Mouse (Mus musculus): ENCODE results near the gene Kazn. TPM values are rescaled to one million over a fixed set of nuclear protein-coding genes. Genes with fewer than 3 reads are reported as not detected.
A peak's percentile ranks its signal among the peaks of the same experiment; 100 is the strongest.

Kazn gene
- total and polyA plus RNA-seq, 2 experiments from 2014 or later: 20.9 to 78.3 TPM

GRCm38 (mm10) chr4:142094386-142094785, 144.8 kb downstream of the Kazn start:
- H3K4me2 ChIP-seq (ENCODE audit: low read depth, low read length): no peak overlapping the region
- DNase-seq (ENCODE audit: low spot score): no peak
- H3K4me3 ChIP-seq (ENCODE audit: low read length): no peak overlapping the region
- no peak for TF ChIP-seq CTCF (IDR thresholded peaks at IDR 0.05; ENCODE audit: low read depth)
- H3K36me3 ChIP-seq (ENCODE audit: insufficient read depth, low read length): no peaks in the 10 kb centered on the region
- 0 out of 2 replicates have a peak, but pooled peaks cover 4% of the 10 kb centered on the region for H3K4me1 ChIP-seq (ENCODE audit: insufficient read depth, low read length)
- no peaks in the 10 kb centered on the region for H3K9me3 ChIP-seq (ENCODE audit: low read length)
- no peak overlapping the region for H3K27ac ChIP-seq
- WGBS: 84% methylated on average over 11 of the region's 11 CpGs
- H3K9ac ChIP-seq (replicated peaks; ENCODE audit: low read length): no peak overlapping the region
- no peaks in the 10 kb centered on the region for H3K27me3 ChIP-seq (ENCODE audit: insufficient read depth, low read length)
- ATAC-seq: no peak

DNA sequence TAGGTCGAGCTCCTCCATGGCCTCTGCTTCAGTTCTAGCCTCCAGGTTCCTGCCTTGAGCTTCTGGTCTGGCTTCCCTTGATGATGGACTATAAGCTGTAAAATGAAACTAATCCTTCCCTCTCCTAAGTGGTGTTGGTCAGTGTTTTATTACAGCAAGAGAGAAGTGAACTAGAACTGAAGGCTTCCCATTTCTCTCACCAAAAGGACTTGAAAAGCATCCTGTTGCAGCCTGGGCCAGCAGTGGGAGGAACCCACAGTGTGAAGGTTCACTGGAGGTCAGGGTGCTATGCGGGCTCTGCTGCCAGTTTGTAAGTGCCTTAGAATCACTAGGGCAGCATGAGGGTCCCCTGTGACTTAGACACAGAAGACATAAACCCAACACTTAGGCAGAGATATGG, 148.1 kb downstream of the Kazn start:
- 73% methylated on average over 2 of the region's 2 CpGs for WGBS
- H3K4me2 ChIP-seq (ENCODE audit: low read depth, low read length): no peak overlapping the region
- H3K9me3 ChIP-seq (ENCODE audit: low read length): no peaks in the 10 kb centered on the region
- H3K4me3 ChIP-seq (ENCODE audit: low read length): no peak overlapping the region
- 0 out of 2 replicates have a peak, but pooled peaks cover 6% of the 10 kb centered on the region for H3K4me1 ChIP-seq (ENCODE audit: insufficient read depth, low read length)
- no peak for DNase-seq (ENCODE audit: low spot score)
- no peaks in the 10 kb centered on the region for H3K36me3 ChIP-seq (ENCODE audit: insufficient read depth, low read length)
- no peak for ATAC-seq
- H3K27ac ChIP-seq: no peak overlapping the region
- no peak for TF ChIP-seq CTCF (IDR thresholded peaks at IDR 0.05; ENCODE audit: low read depth)
- no peak overlapping the region for H3K9ac ChIP-seq (replicated peaks; ENCODE audit: low read length)
- no peaks in the 10 kb centered on the region for H3K27me3 ChIP-seq (ENCODE audit: insufficient read depth, low read length)

DNA sequence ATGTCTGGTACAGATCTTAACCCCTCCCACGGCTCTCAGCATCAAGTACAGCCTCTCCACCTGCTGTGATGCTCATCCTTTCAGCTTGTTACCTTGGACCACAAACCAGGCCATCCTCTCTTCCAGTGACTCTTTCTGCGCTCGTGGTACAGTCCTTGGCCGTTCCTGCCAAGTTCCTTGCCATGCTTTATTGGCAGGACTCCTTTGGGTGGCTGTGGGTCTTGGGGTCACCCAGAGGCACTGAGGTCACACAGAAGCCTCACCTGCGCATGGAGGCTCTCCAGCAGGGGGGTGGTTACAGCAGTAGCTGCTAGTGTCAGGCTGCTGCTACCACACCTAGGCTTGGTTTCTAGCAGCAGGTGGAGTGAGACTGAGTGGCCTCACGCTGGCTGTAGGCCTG, 149.2 kb downstream of the Kazn start:
- 72% methylated on average over 6 of the region's 6 CpGs for WGBS

GRCm38 (mm10) chr4:142088836-142089235, 150.4 kb downstream of the Kazn start:
- no peak for TF ChIP-seq CTCF (IDR thresholded peaks at IDR 0.05; ENCODE audit: low read depth)
- Histone ChIP-seq H3K4me2 (ENCODE audit: low read depth, low read length) (no peak overlapping the region), H3K27me3 (ENCODE audit: insufficient read depth, low read length) (0 out of 2 replicates have a peak, but pooled peaks cover 7% of the 10 kb centered on the region), H3K4me1 (ENCODE audit: insufficient read depth, low read length) (0 out of 2 replicates have a peak, but pooled peaks cover 7% of the 10 kb centered on the region), H3K27ac (no peak overlapping the region), H3K4me3 (ENCODE audit: low read length) (no peak overlapping the region), H3K9ac (replicated peaks; ENCODE audit: low read length) (no peak overlapping the region), H3K9me3 (ENCODE audit: low read length) (no peaks in the 10 kb centered on the region), H3K36me3 (ENCODE audit: insufficient read depth, low read length) (no peaks in the 10 kb centered on the region)
- DNase-seq (ENCODE audit: low spot score) (no peak), ATAC-seq (no peak)
- 68% methylated on average over 6 of the region's 6 CpGs for WGBS

More for the DNA sequence above, 149.2 kb downstream of the Kazn start:
- H3K27ac ChIP-seq: no peak overlapping the region
- 0 out of 2 replicates have a peak, but pooled peaks cover 7% of the 10 kb centered on the region for H3K27me3 ChIP-seq (ENCODE audit: insufficient read depth, low read length)
- H3K9me3 ChIP-seq (ENCODE audit: low read length): no peaks in the 10 kb centered on the region
- TF ChIP-seq CTCF (IDR thresholded peaks at IDR 0.05; ENCODE audit: low read depth): no peak
- ATAC-seq (no peak), DNase-seq (ENCODE audit: low spot score) (no peak)
- H3K4me3 ChIP-seq (ENCODE audit: low read length): no peak overlapping the region
- H3K4me2 ChIP-seq (ENCODE audit: low read depth, low read length): no peak overlapping the region
- no peaks in the 10 kb centered on the region for H3K36me3 ChIP-seq (ENCODE audit: insufficient read depth, low read length)
- 0 out of 2 replicates have a peak, but pooled peaks cover 2% of the 10 kb centered on the region for H3K4me1 ChIP-seq (ENCODE audit: insufficient read depth, low read length)
- H3K9ac ChIP-seq (replicated peaks; ENCODE audit: low read length): no peak overlapping the region

GRCm38 (mm10) chr4:142088409-142088808, 150.8 kb downstream of the Kazn start:
- Histone ChIP-seq H3K4me3 (ENCODE audit: low read length) (no peak overlapping the region), H3K4me1 (ENCODE audit: insufficient read depth, low read length) (0 out of 2 replicates have a peak, but pooled peaks cover 7% of the 10 kb centered on the region), H3K36me3 (ENCODE audit: insufficient read depth, low read length) (no peaks in the 10 kb centered on the region), H3K4me2 (ENCODE audit: low read depth, low read length) (no peak overlapping the region), H3K27me3 (ENCODE audit: insufficient read depth, low read length) (0 out of 2 replicates have a peak, but pooled peaks cover 7% of the 10 kb centered on the region), H3K27ac (no peak overlapping the region), H3K9ac (replicated peaks; ENCODE audit: low read length) (no peak overlapping the region), H3K9me3 (ENCODE audit: low read length) (no peaks in the 10 kb centered on the region)
- DNase-seq (ENCODE audit: low spot score): no peak
- TF ChIP-seq CTCF (IDR thresholded peaks at IDR 0.05; ENCODE audit: low read depth): no peak
- ATAC-seq: no peak
- WGBS: 34% methylated on average over 4 of the region's 4 CpGs

DNA sequence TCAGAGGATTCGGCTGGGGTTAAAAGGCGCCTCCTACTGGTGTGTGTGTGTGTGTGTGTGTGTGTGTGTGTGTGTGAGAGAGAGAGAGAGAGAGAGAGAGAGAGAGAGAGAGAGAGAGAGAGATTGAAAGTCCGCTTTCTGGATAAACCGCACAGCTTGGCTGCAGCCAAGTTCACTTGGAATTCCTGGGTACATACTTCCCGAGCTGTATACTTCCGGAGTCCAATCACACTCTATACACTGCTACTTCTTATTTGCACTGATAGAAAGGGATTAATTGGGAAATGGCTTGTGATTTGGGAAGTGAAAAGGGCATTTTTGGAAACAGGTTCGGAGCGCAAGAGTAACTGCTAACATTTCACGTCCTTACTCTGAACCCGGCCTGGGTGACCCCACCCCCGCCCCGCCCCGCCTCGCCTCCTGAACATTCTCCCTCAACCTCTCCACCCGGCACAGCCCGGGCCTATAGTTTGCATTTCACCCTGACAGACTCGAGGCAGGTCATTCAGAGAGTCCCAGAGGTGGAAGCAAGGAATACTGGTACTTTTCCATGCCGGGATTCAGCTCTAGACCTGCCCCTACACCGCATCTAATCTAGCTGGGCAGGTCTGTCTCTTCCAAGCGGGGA, 154.2 kb downstream of the Kazn start:
- no peak overlapping the region; the same call in 1 of the 2 replicates for H3K4me3 ChIP-seq (ENCODE audit: low read length)
- 0 out of 2 replicates have a peak, but pooled peaks have one; percentile 23 for TF ChIP-seq CTCF (IDR thresholded peaks at IDR 0.05; ENCODE audit: low read depth)
- ATAC-seq: no peak
- H3K36me3 ChIP-seq (ENCODE audit: insufficient read depth, low read length): no peaks in the 10 kb centered on the region
- no peak for DNase-seq (ENCODE audit: low spot score)
- H3K27ac ChIP-seq: no peak overlapping the region
- peak overlapping the region; percentile 80 for H3K4me2 ChIP-seq (ENCODE audit: low read depth, low read length)
- peaks cover 21% of the 10 kb centered on the region; the same call in 1 of the 2 replicates for H3K4me1 ChIP-seq (ENCODE audit: insufficient read depth, low read length)
- H3K9ac ChIP-seq (replicated peaks; ENCODE audit: low read length): no peak overlapping the region
- H3K27me3 ChIP-seq (ENCODE audit: insufficient read depth, low read length): 0 out of 2 replicates have a peak, but pooled peaks cover 7% of the 10 kb centered on the region
- WGBS: 11% methylated on average over 20 of the region's 20 CpGs
- H3K9me3 ChIP-seq (ENCODE audit: low read length): no peaks in the 10 kb centered on the region
